Mouse (Mus musculus) kidney, postnatal 4 days (tissue): ENCODE data around the gene Rnf212b.
"Not testable (repeated sequence)": the region's sequence is repeated elsewhere in the genome, so short reads cannot be mapped to it uniquely, and the experiment has no call there.

Experiments
- DNase-seq, 2 experiments: peaks; one replicate each; pipeline ENCODE4 v3.0.0; 2021; ENCODE audit warnings: mixed read lengths in 2 of 2

Rnf212b gene

GRCm38 (mm10) chr14:54813991-54814390 lies at the start of gene Rnf212b:
TSS of gene Rnf212b (plus strand) at chr14:54814141.
- DNase-seq, result no peak

- DNase-seq, result not testable (repeated sequence)
Observed at GRCm38 (mm10) chr14:54766937-54767336, 47.0 kb upstream of the Rnf212b start.

DNA sequence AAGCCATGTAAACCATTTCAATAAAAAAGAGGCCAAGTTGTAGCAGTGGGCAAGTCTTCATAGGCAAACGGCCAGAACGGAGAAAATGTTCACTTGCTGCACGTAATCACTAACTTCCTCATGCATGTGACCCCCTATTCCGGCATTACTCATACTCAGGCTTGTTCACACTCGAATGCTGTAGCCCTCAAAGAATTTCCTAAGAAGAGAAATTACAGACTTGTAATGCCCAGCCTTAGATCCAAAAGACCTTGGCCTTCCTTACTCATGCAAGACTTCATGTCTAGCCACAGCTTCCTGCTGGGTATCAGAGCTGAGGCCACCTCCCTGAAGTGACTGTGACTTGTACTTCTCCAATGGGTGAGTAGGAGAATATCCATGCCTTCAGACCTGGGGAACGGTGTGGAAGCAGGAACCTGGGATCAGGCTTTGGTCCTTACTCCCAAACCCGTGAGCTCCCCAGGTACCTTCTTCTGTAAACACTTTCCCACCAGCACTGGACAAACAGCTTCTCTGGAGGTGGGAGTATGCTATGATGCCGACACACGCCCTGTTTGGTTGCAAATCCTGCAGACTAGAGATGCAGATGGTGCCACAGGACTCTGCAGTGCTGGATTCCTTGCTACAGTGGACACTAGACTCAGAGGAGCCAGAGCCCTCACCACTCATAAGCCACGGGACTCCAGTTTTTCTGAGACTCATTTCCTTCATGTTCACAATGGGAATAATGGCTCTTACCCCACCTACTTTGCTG lies 45.5 kb upstream of the Rnf212b start:
- no peak for DNase-seq

DNA sequence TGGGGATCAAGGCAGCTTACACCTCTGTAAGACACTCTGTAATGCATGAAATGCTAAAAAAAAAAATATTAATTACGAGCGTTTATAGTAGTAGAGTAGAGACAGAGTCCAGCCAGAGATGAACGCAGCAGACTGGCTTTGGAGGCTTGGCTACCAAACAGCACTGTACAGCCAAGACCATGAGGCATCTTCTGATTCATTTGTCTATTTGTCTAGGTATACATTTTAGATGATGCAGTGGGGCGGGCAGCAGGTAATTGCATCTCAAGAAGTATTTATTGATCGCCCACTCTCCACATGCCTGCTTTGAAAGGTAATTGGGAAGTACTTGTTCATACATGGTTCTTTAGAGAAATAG lies 44.9 kb upstream of the Rnf212b start:
- DNase-seq, result no peak

GRCm38 (mm10) chr14:54770373-54770772 lies 43.6 kb upstream of the Rnf212b start:
- DNase-seq, result no peak

DNA sequence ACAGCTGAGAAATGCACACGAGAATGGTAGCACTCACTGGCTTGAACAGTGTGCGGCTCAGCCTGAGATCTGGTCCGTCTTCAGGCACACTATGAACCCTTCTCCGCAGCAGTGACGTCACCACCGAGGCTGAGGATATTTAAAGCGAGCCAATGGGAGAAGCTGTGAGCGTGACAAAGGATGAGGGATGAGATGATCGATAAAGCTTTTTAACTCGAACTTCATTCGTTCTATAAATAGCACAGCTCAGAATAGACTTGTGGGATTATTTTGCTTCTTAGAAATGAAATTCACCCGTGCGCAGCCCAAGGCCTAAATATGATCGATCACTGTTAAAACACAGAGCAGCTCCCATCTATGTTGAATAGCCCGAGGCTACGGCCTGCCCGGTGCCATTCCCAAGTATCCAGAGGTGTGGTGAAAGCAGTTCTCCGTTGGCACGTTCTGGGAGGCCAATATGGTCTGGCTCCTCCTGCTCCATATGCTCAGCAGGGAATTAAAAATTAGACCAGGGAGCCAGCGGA lies 41.5 kb upstream of the Rnf212b start:
- DNase-seq, result no peak

DNA sequence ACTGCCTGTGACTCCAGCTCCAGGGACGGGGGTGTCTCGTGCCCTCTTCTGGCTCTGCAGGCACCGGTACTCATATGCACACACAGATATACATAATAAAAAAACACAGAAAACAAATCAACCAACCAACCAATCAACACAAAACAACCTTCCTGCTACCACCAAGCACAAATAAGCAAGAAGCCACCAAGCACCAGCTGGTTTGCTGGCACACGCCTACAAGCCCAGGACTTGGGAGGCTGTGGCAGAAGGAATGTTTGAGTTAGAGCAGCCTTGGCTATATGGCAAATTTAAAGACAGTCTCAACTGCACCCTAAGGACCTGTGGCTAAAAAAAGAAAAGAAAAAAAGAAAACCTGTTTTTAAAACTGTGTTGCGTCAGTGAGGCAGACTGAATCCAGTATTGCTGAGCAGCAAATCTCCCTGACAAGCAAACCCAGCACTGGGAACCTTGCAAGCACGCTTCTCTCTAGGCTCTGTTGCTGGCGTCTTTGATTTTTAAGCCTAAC lies 38.4 kb upstream of the Rnf212b start:
- no peak for DNase-seq

DNA sequence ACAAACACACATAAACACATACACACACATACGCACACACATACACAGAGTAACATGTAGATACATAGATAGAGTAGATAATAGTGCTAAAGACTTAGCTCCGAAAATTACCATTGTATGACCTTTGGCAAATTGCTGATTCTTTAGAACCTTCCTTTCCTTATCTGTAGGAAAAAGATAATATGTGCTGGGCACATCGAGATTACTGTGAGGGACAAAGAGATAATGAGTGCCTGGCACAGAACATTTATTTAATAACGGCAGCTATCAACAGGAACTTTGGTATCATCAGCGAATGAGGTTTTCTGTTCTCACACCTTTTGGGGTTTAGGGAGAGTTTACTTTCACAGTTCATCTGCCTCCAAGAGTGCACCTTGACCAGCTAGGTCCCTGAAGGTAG lies 37.2 kb upstream of the Rnf212b start:
- DNase-seq, result no peak

DNA sequence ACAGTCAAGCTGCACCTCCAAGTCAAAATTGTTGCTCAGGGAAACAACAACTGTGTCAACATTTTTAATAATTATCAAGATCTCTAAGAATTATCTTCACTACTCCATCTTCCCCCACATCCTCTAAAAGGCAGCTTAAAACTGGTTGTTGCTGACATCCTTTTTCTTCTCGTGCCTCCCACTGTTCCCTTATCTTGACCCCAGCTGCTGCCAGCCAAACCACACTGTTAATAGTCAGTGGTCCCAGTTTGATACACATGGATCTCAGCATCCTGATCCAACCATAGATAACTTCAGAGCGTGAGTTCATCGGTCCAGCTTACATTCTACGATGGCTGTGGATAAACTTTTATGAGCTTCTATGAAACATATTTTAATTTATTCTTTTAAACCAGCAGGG lies 36.0 kb upstream of the Rnf212b start:
- DNase-seq, result no peak

- DNase-seq, result no peak
Observed at GRCm38 (mm10) chr14:54780084-54780483, 33.9 kb upstream of the Rnf212b start.

DNA sequence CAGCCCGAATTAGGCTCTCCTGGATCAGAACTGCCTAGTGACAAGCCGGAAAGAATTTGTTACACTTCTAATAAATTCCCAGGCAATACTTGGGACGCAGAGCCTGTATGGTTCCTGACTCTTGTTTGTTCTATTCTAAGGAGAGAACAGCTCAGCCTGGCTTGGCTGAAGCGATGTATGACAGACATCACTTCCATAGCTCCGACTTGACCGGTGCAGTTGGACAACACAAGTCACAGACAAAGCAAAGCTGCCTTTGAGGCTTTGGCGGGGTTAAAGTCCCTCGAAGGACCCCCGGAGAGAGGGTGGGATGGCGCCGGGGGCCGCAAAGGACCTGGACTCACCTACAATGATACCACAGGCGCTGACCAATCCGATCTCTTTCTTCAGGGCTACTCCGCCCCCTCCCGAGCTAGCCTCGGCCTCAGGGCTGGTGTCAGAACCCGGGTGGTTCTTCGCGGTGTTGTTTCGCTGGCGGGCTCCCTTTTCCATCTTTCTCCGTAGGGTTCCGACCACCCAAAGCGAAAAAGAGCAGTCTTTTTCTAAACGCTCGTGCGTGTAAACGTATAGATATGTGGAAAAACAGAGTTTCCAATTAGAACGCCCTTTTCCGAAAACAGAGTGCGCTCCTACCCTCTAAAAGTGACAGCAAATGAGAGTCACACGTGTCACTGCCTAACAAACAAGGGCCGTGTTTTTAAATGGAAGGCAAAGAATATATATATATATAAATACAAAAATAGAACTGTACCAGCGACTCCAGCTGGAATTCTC lies 32.9 kb upstream of the Rnf212b start:
- peak; percentile 63 to 74 for DNase-seq

GRCm38 (mm10) chr14:54781610-54782365 lies 32.2 kb upstream of the Rnf212b start, which contains the start of gene Slc7a8:
TSS of gene Slc7a8 (minus strand) at chr14:54781946.
- peak; percentile 70 to 78 for DNase-seq

DNA sequence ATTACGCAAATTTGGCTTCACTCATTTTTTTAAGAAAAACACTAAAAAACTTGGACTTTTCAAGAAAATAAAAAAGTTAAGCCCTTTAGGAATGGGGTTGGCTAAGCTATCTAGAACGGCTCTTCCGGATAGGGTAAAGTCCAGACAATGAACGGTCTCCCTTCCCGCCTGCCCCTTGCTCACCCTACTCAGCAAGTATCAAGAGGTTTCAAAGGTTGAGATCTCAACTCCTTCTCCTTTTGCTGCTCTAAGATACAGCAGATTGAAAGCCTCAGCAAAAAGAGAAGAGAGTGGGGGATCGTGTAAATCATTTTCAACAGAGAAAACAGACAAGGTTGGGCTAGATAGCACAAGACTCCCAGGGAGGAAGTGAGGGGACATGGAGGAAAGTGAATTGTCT lies 31.0 kb upstream of the Rnf212b start:
- DNase-seq, result no peak

GRCm38 (mm10) chr14:54785898-54786297 lies 28.0 kb upstream of the Rnf212b start:
- DNase-seq, result peak; percentile 85 to 88

DNA sequence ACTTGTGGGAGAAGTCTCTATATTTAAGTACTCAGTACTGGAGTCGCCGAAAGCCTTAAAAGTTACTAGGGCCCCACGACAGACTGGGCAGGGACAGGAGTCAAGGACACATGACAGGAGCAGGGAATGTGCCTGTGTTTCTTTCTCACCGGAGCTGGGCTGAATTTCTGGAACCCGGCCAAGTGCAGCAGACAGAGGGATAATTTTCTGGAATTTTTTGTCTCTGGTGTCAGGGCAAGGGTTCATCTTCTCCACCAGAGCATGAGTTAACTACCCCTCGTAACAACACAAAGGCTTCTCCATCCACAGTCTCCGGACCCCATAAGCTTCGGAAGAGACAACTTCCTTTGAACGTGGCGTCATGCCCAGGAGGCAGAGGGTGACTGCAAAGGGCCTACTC lies 27.5 kb upstream of the Rnf212b start:
- DNase-seq, result peak; percentile 57 to 72

DNA sequence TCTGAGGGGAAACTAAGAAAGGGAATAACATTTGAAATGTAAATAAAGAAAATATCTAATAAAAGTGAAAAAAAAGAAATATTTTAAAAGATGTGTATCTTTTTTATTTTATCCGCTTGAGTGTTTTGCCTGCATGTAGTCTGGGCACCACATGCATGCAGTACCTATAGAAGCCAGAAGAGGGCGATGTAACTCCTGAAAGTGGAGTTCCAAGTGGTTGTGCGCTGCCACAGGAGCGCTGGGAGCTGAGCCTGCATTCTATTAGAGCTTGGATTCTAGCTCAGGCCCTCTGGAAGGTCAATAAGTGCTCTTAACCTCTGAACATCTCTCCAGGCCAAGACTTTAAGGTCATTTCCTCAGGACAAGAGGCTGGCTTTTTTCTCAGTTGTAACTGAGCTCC lies 26.7 kb upstream of the Rnf212b start:
- DNase-seq, result no peak

DNA sequence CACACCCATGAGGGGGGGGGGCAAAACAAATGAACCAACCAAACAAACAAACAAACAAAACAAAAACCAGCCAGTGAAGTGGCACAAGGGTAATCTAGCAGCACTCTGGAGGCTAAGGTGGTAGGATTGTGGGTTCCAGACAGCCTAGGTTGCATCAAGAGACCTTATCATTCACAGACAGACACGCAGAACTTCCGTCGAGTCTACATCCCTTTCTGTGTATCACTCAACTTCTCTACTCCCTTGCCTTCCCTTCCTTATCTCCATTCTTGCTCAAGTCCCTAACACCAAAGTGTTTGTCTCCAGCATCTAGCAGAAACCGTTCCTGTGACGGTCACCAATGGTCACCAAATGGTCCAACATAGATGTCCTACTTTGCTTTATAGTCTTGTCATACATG lies 25.7 kb upstream of the Rnf212b start:
- no peak for DNase-seq

DNA sequence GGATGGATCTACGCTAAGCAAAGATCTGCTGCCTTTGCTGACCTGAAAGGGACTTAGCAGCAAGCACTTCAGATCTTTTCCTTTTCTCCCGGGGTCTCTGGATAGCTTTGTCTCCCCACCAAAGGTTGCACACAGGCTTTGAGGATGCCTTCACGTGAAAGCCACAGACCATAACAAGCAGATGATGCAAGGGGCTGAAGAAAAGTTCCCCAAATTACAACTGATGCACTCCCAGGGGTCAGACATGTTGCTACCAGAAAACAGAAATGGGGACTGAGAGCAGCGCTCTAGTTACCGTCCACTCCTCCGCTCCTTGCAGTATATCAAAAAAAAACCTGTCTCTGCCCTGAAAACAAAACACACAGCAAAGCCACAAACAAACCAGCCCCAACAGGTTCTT lies 21.8 kb upstream of the Rnf212b start:
- DNase-seq, result no peak

DNA sequence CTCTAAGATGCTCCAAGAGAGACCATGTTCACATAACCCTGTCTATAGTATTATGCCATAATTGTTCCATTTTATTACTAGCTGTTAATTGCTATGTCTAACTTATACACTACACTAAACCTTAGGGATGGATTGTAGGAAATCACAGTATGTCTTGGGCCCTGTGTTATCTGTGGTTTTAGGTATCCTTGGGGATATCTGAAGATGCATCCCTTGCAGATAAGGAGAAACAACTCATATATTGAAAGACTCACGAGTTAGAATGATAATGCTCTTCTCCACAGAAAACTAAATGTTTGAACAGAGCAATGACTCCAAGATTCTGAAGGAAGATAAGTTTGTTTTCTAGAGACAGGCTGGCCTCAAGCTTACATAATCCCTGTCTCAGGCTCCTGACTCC lies 20.6 kb upstream of the Rnf212b start:
- no peak for DNase-seq

- no peak for DNase-seq
Observed at GRCm38 (mm10) chr14:54793894-54794830, 19.8 kb upstream of the Rnf212b start.

DNA sequence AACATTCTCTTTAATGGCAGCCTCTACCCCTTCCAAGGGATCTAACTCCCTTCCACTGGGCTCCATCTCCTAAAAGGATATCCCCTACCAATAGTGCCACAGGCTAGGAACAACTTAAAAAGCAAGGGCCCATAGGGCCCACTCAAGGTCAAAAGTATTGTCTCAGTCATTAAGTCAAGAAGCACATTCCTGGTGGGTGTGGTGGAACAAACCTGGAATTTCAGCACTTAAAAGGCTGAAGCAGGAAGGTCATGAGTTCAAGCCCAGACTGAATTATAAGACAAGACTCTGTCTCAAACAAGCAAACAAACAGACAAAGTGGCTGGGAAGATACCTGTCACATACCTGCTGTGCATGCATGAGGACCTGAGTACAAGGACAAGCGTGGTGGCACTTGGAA lies 18.0 kb upstream of the Rnf212b start:
- no peak for DNase-seq

- no peak for DNase-seq
Observed at GRCm38 (mm10) chr14:54796760-54797159, 17.2 kb upstream of the Rnf212b start.
